Mouse (Mus musculus): ENCODE data around the gene Stard13.

DNA sequence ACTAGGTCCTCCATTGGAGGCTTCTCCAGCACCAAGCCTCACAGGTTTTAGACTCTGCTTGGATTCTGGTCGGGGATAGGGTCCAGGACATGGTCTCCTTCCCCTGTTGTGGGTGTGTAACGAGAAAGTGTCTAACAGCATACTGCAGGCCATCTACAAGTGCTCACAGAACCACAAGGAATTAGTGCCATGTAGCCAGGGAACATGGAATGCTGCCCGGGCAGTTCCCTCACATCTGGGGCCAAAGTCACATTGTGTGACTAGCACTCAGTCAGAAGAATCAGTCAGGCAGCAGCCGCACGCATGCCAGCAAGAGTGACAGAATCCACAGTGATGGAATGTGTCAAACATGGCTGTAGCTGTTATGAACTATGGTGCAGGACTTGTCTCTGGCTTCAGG lies 67.4 kb downstream of the Stard13 start:
- TF ChIP-seq POLR2A (IDR thresholded peaks at IDR 0.05; ENCODE audit: extremely low read depth, insufficient read depth, low read length): no peak
- no peak for TF ChIP-seq CTCF (IDR thresholded peaks at IDR 0.05; ENCODE audit: extremely low read depth, insufficient read depth, low read length)
